Mouse (Mus musculus) gastrocnemius, adult 2 months (tissue): ENCODE measurements around the gene Ckm. TPM values are rescaled to one million over a fixed set of nuclear protein-coding genes. Genes with fewer than 3 reads are reported as not detected.

Experiments
- DNase-seq: peaks from one replicate; pipeline ENCODE4 v3.0.0; 2022
- H3K27ac ChIP-seq: fragments of 200-600 bp; 2 replicates; pipeline ENCODE4 v1.8.1; 2022; ENCODE audit warnings: mild to moderate bottlenecking
- H3K4me3 ChIP-seq: fragments of 200-600 bp; 2 replicates; pipeline ENCODE4 v1.8.1; 2022; ENCODE audit warnings: mild to moderate bottlenecking, moderate library complexity
- CTCF ChIP-seq: fragments of 200-600 bp; IDR thresholded peaks from 2 replicates; pipeline ENCODE4 v1.8.1; 2022; ENCODE audit warnings: antibody characterized with exemption, mild to moderate bottlenecking, moderate library complexity
- intact Hi-C: fragments of 180-260 bp; cut with DNase I; formaldehyde crosslinking; loops from one replicate; pipeline ENCODE4 v1.15.1; 2025
- microRNA-seq: library from miRNA; unstranded; fragments of <30 nt; microRNA quantifications from one replicate; pipeline ENCODE4 v1.2.0, GENCODE M21; 2021
- total RNA-seq, 2 experiments: library from RNA; stranded (reverse); gene quantifications; 2 replicates each; pipeline ENCODE4 v1.2.3; 2021

The Ckm gene
- total RNA-seq, 2 experiments from 2014 or later, result 32,173 to 47,719 TPM

- H3K4me3 ChIP-seq, result peak within 1 kb of the TSS; percentile 39
- no peak within 1 kb of the TSS for H3K27ac ChIP-seq
- TF ChIP-seq CTCF, result no peak
- no peak for DNase-seq
- intact Hi-C loops, result loop anchor here (5.0 kb wide), 1 partner anchor 44 kb away; the partner anchor contains the start of genes Bloc1s3 and Trappc6a
Observed at GRCm38 (mm10) chr7:19462884-19463381, 58.4 kb downstream of the Ckm start, which contains the start of gene Exoc3l2. Exoc3l2 (plus strand) TSS chr7:19463331.

GRCm38 (mm10) chr7:19464367-19465307 lies 60.1 kb downstream of the Ckm start:
- intact Hi-C loops, result loop anchor here (5.0 kb wide), 1 partner anchor 43 kb away; the partner anchor contains the start of genes Bloc1s3 and Trappc6a
- peak overlapping the region; percentile 29 for H3K4me3 ChIP-seq
- no peak for DNase-seq
- no peak for TF ChIP-seq CTCF
- H3K27ac ChIP-seq, result no peak overlapping the region

GRCm38 (mm10) chr7:19466602-19467145 lies 62.1 kb downstream of the Ckm start:
- no peak overlapping the region for H3K27ac ChIP-seq
- no peak for TF ChIP-seq CTCF
- intact Hi-C loops, result no loop called here
- H3K4me3 ChIP-seq, result no peak overlapping the region
- DNase-seq, result no peak

- intact Hi-C loops, result no loop called here
- no peak for DNase-seq
- TF ChIP-seq CTCF, result no peak
- Histone ChIP-seq H3K4me3 (no peak overlapping the region), H3K27ac (no peak overlapping the region)
Observed at GRCm38 (mm10) chr7:19467638-19468037, 63.1 kb downstream of the Ckm start.

- TF ChIP-seq CTCF, result no peak
- H3K27ac ChIP-seq, result no peak overlapping the region
- no peak for DNase-seq
- H3K4me3 ChIP-seq, result no peak overlapping the region
- intact Hi-C loops, result no loop called here
Observed at GRCm38 (mm10) chr7:19468279-19468678, 63.7 kb downstream of the Ckm start.

GRCm38 (mm10) chr7:19469404-19469803 lies 64.8 kb downstream of the Ckm start:
- no peak overlapping the region for H3K4me3 ChIP-seq
- intact Hi-C loops, result no loop called here
- H3K27ac ChIP-seq, result no peak overlapping the region
- no peak for DNase-seq
- TF ChIP-seq CTCF, result no peak

GRCm38 (mm10) chr7:19470308-19470707 lies 65.7 kb downstream of the Ckm start:
- TF ChIP-seq CTCF, result no peak
- DNase-seq, result no peak
- Histone ChIP-seq H3K4me3 (no peak overlapping the region), H3K27ac (no peak overlapping the region)
- intact Hi-C loops, result no loop called here

GRCm38 (mm10) chr7:19472403-19472802 lies 67.8 kb downstream of the Ckm start:
- no peak for TF ChIP-seq CTCF
- no peak for DNase-seq
- intact Hi-C loops, result no loop called here
- H3K27ac ChIP-seq, result 0 out of 2 replicates have a peak overlapping the region, but pooled peaks have one; percentile 12
- no peak overlapping the region for H3K4me3 ChIP-seq

Small RNAs within 50 kb of the gene (microRNA-seq; reads per million reads assigned to microRNA genes)
- gene Mir343, result not detected

Other genes with a start within 250 kb of the Ckm start
- not detected for gene Gipr, start 238.6 kb upstream of the Ckm start, total RNA-seq
- gene Eml2, start 228.4 kb upstream of the Ckm start, total RNA-seq, result 10 to 100 TPM in 1 of 2 experiments, 1 to 10 TPM in 1; 9.5 to 10.5 TPM
- gene Gpr4, start 192.2 kb upstream of the Ckm start, total RNA-seq, result 1 to 10 TPM; 1.9 to 2.9 TPM
- gene Opa3, start 176.4 kb upstream of the Ckm start, total RNA-seq, result 10 to 100 TPM; 41.9 to 52.4 TPM
- 10 to 100 TPM; 13.6 to 17.3 TPM for gene Vasp, start 133.0 kb upstream of the Ckm start, total RNA-seq
- under 1 TPM in 1 of 2 experiments, not detected in 1; 0.74 TPM for gene Ppm1n, start 124.7 kb upstream of the Ckm start, total RNA-seq
- gene Rtn2, start 122.2 kb upstream of the Ckm start, total RNA-seq, result 1,000 to 10,000 TPM in 1 of 2 experiments, 100 to 1,000 TPM in 1; 987 to 1,150 TPM
- under 1 TPM; 0.22 to 0.59 TPM for gene Fosb, start 94.7 kb upstream of the Ckm start, total RNA-seq
- gene Ercc1, start 60.0 kb upstream of the Ckm start, total RNA-seq, result 10 to 100 TPM; 28.1 to 30.4 TPM
- 10 to 100 TPM; 11.4 to 11.5 TPM for gene Cd3eap, start 45.3 kb upstream of the Ckm start, total RNA-seq
- 1 to 10 TPM; 2.1 to 4.9 TPM for gene Ppp1r13l, start 45.0 kb upstream of the Ckm start, total RNA-seq
- 10 to 100 TPM in 1 of 2 experiments, 1 to 10 TPM in 1; 8.5 to 10.7 TPM for gene Ercc2, start 22.8 kb upstream of the Ckm start, total RNA-seq
- under 1 TPM; 0.18 to 0.39 TPM for gene Klc3, start 672 bp upstream of the Ckm start, total RNA-seq
- 10 to 100 TPM; 17.1 to 17.9 TPM for gene Mark4, start 54.0 kb downstream of the Ckm start, total RNA-seq
- gene Exoc3l2, start 58.6 kb downstream of the Ckm start, total RNA-seq, result under 1 TPM; 0.41 to 0.73 TPM
- gene Bloc1s3, start 103.6 kb downstream of the Ckm start, total RNA-seq, result 1 to 10 TPM; 1.7 to 2.1 TPM
- gene Trappc6a, start 103.6 kb downstream of the Ckm start, total RNA-seq, result 1 to 10 TPM; 6.2 to 9.9 TPM
- not detected for gene Nkpd1, start 113.1 kb downstream of the Ckm start, total RNA-seq
- gene Ppp1r37, start 158.3 kb downstream of the Ckm start, total RNA-seq, result 10 to 100 TPM; 48.4 to 49.1 TPM
- gene Zfp296, start 172.5 kb downstream of the Ckm start, total RNA-seq, result under 1 TPM; 0.45 to 0.51 TPM
- 10 to 100 TPM; 73.4 to 74.2 TPM for gene Gemin7, start 172.8 kb downstream of the Ckm start, total RNA-seq
- 10 to 100 TPM; 13.7 to 15.1 TPM for gene Clasrp, start 199.7 kb downstream of the Ckm start, total RNA-seq
- gene Relb, start 224.7 kb downstream of the Ckm start, total RNA-seq, result 1 to 10 TPM; 5.1 to 7.9 TPM